Mouse (Mus musculus) cerebellum, adult 18-20 months (tissue): ENCODE measurements around the gene Sulf2.

Source experiments
- DNase-seq, 2 experiments: peaks; one replicate each; pipeline ENCODE4 v3.0.0; 2021

The Sulf2 gene

DNA sequence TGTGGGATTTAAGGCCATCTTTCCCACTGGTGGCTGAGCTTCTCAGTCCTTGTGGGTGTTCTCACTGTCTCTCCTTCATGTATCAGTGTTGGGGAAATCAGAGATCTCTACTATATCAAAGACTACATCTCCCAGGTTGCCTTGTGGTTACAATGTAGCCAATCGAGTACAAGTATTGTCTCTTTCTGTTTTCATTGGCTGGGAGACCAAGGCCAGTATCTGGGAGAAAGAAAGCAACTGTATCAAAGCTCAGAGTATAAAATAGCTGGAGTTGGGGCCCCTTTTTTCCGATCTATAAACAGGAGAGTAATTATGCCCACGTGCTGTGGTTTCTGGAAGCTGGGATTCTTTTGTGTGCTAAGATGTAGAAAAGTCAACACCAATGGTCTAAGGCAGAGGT lies 19.7 kb upstream of the Sulf2 start:
- no peak for DNase-seq

DNA sequence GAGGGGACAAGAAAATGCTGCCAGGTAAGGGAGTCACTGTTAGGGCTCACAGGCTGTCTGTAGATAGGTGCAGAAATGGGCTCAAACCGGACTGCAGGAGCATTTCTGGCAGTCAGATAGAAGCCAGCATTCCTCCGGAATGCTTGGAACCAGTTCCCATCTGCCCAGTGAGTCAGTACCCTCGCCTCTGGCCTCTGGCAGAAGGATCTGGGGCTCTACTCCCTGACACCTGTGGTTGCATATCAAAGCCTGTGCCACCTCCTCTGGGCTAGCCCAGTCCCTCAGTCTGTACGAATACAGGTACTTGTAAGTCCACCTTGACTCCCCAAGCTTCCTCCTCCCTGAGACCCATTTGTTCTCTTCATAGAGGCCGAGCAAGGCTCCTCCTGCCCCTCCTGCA lies 17.7 kb upstream of the Sulf2 start:
- DNase-seq: no peak

DNA sequence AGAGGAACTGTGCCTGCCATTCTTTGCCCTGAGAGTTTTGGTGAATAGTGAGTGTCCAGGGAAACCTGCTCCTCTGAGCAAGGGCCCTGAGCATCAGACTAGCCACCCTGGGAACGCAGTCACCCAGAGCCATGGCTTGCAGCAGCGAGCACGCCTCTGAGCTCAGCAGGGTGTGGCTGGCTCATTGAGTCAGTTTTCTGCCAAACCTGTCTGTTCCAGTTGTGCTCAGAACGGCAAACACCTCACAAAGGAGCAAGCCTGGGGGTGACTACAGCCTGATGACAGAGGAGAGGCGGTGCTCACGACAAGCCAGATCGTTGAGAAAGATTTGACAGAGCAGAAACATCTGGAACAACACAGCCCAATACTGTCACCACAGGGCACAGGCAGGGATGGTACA lies 14.7 kb upstream of the Sulf2 start:
- no peak for DNase-seq

DNA sequence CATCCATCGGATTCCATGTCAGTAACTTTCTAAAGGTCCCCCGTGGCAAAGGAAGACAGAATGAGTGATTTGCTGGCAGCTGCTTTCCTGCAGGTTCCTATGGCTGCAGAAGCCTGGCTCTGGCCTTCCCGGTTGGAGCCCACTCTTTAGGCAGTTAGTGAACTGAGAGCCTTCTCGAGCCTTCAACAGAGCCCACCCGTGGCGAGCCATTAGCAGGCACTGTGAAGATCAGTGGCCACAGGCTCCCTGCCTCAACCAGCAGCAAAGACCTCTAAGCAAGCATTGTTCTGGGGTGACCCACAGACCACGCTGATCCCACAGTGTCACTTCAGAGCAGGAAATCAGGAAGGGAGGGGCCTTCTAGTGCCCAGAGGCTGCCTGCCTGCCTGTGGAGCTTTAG lies 13.4 kb upstream of the Sulf2 start:
- no peak for DNase-seq

DNA sequence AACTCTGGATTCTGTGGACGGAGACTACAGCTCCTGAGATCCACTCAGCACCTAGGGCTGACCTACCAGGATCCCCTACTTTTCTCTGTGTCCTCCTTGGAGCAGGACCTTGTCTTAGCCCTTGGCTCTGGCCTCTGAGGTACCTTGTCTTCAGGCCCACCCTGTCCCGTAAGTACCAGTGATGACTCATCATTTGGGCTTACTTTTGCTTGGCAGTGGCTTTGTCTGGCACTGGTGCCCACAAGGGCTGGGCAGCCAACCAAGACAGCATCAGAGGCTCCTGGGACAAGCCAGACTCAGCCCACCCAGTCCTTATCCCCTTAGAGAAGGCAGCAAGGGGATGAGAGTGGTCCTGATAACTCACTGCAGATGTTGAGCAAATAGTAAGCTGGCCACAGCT lies 11.9 kb upstream of the Sulf2 start:
- no peak for DNase-seq

DNA sequence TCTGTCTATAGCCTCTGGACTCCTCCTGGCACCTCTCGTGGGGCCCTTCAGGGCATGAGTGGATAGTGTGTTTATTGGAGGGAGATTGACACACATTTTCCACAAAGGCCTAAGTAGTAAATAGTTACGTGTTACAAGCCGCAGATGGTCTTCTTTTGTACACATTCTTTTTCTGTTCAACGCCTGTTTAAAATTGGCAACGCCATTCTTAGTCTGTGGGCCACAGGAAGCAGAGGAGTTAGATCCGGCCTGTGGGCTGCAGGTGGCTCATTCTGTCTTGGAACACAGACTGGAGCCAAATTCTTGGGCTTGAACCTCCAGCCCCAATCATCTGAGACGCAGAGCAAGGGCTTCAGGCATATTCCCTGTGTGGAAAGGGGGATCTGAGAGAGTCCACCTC lies 9.9 kb upstream of the Sulf2 start:
- no peak for DNase-seq

DNA sequence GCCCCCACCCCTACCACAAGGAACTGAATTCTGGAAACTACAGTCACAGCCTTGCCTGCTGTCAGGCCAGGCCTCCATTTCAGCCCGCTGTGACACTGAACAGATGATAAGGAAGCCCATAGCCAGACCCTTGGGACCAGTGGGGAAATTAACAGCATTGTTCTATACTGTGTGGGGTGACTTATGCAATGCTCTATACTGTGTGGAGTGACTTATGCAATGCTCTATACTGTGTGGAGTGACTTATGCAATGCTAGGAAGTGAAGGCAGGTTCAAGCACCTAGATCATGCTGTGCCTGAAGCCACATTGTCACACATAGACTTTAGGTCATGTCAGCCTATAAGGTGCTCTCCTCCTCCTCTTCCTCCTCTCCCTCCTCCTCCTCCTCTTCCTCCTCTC lies 9.1 kb upstream of the Sulf2 start:
- DNase-seq: no peak

DNA sequence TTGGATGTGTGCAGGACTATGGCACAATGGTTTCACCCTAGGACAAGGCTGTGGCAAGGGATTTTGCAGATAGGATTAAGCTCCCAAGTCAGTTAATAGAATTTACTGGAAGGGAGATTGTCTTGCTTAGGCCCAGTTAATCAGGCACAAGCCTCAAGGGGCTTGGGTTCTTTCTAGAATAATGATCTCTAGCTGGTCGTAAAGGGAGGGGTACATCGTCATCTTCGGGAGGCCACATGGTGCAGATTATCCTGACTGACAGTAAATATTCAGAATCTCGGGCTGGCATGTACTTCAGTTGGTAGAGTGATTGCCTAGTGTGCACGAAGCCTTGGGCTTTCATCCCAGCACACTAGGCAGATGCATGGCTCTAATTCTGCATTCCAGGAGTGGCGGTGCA lies 8.5 kb upstream of the Sulf2 start:
- DNase-seq: no peak

DNA sequence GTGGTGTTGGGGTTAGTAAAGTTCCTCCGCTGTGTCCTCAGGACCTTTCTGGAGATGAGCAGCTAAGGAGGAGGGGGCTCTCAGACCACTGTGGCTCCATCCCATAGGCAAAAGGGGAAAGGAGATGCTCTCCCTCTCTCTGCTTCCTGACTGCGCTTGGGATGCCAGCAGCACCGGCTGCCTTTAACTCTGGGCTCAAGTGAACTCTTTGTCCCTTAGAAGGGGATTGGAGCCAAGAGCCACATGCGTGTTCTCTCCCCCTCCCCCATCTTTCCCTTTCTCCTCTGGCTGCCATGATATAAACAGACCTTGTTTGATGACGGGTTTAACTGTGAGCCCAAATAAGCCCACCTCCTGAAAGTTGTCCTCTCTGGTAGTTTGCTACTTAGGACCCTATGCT lies 7.8 kb upstream of the Sulf2 start:
- DNase-seq: no peak

DNA sequence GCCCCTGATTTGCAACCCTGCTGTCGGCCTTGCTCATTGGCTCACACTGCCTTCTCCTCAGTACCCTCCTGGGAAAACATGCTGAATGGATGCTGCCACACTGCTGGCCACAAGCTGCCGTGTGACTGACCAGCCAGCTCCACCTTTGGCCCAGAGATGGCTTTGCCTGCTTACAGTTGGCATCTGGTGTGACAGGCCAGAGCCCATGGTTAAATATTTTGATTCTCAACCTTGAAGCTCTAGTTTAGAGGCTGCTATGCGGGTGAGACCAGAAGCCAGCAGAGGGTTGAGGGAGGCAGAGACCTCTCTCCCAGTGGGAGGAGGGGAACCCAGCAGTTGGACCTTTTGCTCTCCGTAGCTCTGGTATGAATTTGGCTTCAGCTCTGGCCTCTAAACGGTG lies 6.7 kb upstream of the Sulf2 start:
- no peak for DNase-seq

DNA sequence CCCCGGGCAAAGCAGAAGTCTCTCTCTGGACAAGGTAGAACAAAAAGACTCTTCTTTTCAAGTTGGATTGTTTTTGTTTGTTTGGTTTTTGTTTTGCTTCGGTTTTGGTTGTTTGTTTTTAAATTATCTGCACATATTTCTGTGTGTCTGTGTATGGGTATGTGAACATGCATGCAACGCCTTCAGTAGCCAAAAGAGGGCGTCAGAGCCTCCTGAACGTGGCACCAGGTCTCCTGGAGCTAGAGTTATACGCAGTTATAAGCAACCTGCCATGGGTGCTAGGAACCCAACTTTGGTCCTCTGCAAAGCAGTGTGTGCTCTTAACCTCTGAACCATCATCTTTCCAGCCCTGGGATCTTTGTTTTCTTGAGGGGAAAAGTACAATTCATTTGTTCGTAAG lies 3.8 kb upstream of the Sulf2 start:
- DNase-seq: no peak

DNA sequence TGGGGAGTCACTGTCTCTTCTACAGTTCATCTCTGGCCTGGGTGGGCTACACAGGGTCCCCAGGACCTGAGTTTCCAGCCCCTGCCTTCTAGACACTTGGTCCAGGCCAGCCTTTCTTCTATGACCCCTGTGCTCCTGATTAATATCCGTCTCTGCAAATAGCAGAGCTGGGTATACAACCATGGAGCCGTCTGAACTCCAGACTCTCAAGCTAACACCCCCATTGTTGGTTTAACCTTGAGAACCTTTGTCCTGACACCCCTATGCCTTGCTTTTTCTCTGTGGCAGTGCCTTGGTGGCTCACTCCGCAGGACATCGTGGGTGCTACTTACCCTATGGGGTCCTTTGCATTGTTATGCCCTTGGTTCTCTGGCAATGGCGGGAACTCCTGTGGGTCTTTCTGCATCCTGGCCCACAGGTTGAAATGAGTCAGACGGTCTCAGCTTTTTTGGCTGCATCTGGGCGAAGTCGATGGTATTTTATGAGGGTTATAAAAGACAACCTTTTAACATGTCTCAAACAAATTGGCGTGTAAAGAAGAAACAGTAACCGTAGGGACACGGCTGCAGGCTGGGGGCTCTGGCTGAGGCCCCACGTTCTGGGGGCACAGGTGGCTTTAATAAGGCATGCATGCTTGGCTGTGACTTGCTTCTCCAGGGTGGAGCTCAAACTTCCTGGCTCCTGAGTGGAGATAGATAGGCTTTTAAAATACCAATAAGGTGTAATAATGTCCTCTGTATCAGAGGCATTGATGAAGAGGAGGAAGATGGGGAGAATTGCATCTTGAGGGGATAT lies 2.5 kb upstream of the Sulf2 start:
- no peak for DNase-seq

DNA sequence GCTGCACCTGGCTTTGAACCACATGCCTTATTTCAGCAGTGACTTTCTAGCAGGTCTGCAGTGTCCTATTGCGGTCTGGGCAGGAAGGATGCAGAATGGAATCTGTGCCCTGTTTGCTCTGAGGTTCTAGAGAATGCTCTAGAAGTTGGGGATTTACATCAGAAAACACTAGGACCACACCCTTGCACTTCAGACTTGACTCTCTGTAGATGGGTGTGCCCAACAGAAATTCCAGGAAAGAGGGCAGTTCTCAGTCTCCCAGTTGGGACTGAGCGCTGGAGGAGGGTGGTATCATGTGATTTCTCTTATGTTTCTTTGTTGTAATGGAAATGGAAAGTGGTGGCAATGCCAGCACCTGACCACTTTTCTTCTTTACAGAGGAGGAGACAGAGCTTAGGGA lies 1.7 kb upstream of the Sulf2 start:
- DNase-seq: no peak

DNA sequence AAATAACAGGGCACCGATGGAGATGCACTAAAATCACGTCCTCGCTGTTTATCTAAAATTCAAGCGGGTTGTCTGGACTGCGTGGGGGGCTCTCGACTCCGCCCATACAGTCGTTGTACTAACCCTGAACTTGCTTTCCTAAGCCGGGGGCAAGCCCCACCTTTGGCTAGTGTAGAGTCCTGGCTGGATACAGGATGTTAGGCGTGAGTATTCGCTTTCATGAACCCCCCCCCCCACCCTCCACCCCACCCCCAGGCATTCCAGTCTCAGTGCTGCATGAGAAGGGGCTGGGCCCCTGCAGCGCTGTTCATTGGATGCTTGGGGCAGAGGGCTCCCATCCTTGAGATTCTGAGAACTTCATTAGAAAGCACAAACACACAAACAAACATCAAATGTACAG lies 659 bp upstream of the Sulf2 start:
- DNase-seq: no peak

DNA sequence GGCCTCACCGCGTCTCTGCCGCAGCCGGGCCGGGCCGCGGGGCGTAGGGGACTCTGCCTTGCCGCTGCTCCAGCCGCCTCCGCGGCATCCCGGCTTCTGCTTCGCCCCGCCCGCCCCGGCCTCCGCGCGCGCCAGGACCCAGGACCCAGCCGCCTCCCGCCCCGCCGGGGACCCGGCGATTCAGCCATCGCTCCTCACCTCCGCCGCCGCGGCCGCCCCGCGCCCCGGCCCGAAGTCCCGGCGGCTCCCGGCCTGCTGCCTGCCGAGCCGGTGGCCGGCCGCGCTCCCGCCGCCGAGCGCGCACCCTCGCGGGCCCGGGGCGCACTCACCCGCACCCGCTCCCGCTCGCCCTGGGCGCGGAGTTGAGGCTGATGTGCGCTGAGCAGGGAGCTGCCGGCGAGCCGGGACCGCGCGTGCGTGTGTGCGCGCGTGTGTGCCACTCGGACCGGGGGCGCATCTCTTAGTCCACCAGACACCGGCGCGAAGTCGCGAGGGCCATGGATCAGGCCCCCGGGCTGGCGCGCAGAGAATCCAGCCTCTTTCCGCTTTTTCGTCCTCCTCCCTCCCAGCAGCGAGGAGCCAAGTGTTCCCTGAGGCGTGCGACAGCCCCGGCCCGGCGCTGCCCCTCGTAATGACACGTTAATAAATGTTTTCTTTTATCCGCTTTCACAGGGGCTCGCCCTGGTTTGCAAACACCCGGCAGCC lies 562 bp downstream of the Sulf2 start:
- DNase-seq: peak in 1 of 2 experiments; percentile 10

DNA sequence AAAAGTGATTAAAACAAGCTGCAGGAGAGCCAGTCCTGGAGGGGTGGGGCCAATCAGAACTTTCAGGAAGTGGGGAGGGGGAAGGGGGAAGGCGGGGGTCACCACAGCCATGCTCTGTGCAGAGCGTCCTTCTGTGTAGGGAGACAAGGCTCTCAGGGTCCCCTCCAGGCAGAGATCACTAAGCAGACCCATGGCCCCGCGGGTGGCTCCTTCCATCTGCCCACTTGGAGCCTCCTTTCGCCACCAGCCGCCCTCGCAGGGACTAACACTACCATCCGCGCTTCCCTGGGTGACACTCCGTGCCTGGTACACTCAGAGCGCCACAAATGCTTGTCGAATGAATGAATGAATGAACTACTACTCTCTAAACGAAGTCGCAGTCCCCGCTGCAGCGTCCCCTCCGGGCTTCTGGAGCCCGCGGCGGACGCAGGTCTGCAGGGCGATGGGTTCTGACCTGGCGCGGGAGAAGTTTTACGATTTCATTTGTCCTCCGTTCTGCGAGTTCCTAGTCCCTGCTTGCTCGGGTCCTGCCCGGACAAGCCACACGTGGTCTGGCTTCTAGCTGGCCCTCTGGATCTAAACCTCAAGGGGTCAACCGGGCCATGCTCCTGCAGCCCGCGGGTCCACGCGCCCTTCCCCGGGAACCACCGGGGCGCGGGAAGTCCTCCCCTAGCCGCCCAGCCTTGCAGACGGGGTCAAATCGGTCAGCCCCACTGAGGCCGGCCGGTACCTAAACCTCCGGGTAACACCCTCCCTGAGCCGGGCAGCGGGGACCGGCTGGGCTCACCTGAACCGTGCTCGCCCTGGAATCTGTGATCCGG lies 1.4 kb downstream of the Sulf2 start:
- DNase-seq: peak in 1 of 2 experiments; percentile 4

DNA sequence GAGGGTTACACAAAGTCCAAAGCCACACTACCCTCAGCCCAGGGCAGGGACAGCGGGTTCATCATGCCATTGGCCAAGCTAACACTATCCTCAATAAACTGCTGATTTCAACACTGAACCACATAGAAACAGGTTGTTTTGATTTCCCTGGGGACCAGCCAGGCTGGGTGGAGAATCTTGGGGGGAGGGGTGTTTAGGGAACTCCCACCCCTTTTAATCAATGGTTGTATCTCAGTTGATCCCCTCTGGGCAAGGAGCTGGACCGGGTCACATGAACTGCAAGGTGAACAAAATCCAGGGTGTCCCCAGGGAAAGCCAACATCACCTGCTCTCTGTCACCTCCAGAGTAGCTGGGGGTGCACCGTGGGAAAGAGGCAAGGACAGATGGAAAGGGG lies 2.1 kb downstream of the Sulf2 start:
- DNase-seq: no peak

DNA sequence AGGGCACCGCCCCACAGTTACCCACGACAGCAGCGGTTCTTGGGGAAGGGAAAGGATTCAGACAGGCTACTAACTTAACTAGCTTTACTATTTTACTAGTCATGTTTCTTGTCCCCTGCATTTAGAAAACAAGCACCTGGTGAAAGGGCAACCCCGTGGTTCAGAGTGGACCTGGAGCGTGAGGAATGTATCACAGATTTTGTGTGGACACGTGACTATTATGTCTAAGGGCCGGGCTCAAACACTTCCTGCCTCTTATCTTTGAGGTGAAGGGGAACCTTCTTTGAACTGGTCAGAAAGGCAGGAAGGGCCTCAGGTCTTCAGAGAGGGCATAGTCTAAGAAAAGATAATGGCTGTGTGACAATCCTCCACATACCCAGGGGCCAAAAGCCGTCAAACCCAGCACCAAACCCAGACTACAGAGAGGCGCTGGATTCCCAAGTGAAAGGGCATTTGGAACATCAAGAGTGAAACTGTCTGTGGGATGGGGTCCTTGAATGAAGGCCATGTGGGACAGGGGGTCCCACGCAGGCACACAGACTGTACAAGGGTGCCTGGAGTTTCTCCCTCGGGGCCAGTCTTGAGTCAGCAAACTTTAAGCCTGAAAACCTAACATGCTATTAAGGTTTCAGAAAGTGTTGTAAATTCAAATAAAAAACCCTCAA lies 2.6 kb downstream of the Sulf2 start:
- no peak for DNase-seq

DNA sequence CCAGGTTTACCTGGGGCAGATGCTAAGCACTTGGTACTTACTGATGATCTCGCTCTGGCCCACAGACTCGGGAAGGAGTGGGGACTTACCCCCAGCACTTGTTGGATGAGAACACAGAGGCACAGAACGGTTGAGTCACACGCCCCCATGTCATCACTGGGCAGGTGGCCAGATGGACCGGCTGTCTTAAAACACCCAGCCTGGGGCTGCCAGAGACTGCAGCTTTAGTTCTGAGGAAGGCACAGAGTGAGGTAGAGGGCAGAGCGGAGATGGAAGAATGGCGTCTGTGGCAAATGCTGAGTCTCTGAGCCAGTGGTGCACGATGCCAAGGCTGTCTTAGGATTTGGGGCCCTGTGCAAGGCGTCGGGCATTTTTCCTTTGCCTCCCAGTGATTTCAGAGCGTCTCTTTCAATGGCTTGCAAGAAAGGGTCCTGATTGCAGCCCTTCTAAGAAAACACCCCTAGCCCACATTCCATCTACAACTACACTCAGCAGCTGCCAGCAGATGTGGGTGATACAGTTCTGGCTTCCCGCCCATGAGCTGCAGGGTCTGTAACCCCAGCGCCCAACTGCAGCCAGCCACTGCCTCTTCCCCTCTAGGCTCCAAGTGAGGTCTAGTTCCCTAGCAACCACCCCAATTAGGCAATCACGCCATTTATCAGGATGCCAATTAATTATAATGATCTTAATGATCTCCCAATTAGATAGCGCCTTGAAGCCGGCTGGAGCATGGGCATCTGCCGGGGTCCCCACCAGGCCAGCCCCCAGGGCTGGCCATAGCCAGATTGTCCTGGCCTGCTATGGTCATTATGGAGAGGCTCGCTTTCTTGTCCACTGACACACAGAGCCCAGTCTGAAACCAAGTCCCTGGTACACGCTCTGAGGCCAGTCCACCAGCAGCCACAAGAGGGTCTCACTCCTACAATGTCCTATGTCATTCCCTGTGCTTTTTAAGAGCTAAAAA lies 3.7 kb downstream of the Sulf2 start:
- peak; percentile 26 to 40 for DNase-seq

DNA sequence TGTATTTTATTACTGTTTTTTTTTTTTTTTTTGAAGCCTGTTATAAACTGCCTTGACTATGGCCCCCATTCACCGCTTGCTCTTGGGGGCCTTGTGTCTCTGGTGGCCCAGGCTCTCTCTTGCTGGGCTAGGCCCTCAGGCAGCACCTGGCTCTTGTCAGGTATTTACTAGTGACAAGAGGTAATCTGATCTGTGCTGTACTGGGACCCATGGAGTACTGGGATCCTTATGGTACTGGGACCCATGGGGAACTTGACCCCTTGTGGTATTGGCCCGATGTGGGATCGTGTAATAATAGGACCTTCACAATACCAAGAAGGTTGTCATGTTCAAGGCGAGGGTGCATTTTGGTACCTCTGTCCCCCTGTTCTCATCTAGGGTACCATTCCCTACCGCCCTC lies 4.9 kb downstream of the Sulf2 start:
- DNase-seq: no peak

DNA sequence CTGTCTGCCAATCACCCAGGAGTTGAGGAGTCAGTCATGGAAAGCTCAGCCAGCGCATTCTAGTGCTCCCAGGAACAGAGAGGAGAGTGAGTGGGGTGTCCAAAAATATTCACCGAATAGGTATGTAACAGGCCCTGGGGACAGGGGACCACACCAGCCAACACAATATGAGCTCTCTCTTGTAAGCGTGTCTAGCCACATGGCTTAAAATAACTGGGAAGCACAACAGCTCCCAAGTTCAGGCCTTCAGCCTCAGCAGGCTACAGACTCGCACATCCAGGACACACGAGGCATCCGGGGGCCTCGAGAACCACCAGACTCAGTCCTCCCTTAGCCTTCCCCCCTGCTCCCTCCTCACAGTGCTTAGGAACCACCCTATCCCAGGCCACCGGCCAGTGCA lies 6.0 kb downstream of the Sulf2 start:
- no peak for DNase-seq

DNA sequence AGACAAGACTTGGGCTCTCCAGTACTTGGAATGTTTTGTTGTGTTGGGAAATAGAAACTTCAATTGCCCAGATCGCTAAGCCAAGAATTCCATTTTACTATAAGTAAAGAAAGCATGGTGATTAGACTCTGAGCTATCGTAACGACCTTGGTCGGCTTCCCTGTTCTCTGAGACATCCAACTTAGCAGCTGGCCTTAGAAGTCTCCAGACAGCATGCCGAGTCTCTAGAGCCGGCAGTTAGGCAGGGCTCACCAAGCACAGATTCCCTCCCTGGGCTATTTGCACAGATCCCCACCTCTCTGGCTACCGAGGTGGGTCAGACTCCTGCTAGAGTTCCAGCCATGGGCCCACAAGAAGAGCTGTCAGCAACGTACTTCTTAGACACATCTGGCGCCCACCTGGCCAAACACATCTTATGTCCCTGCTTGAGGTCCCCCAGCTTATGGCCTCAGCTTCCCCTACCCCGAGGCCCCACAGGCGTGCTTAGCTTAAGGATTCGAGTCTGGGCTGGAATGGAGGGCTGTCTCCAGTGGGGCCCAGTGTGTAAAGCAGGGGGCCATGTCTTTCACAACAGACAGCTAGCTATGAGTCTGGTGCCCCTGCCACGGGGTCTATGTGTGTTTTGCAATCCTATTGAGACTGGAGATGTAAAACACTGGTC lies 6.7 kb downstream of the Sulf2 start:
- no peak for DNase-seq
